Mouse (Mus musculus) bone marrow, adult 2 months (tissue): ENCODE results near the gene Lbh.

ENCODE experiments used
- CTCF ChIP-seq: fragments of 200-500 bp; IDR thresholded peaks from 2 replicates; pipeline ENCODE4 v1.5.1; 2011; ENCODE audit warnings: low read length, control low read depth; ENCODE audit not compliant: control insufficient read depth, insufficient read depth
- POLR2A ChIP-seq: fragments of 200-500 bp; IDR thresholded peaks from 2 replicates; pipeline ENCODE4 v1.6.1; 2011; ENCODE audit warnings: low read depth, mild to moderate bottlenecking, control low read depth, low read length, borderline replicate concordance; ENCODE audit not compliant: control insufficient read depth

DNA sequence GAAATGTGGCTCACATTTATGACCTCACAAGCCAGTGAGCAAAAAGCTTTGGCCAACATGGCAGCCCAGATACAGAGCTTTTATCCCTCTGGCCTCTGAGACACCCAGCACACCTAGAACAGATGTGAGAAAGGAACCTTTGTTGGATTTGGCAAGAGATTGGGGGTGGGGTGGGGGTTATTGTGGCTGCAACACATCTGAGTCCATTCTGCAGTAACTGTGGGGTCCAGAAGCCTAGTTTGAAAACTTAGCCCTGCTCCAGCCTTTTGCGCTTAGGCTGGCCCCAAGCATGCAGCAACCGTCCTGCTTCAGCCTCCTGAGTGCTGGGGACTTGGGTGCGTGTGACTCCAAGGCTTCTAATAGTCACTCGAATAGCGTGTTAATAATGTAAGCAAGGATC, 14.8 kb upstream of the Lbh start:
- TF ChIP-seq CTCF (no peak), POLR2A (no peak)
